Mouse (Mus musculus) CD8-positive naive resting alpha-beta T cell, adult 2 months (primary cell): ENCODE data around the gene Fam69a.

ENCODE experiments used
- DNase-seq, 2 experiments: peaks; one replicate each; pipeline ENCODE4 v3.0.0; 2022; ENCODE audit warnings: low read depth in 2 of 2, low spot score in 2 of 2

The Fam69a gene

DNA sequence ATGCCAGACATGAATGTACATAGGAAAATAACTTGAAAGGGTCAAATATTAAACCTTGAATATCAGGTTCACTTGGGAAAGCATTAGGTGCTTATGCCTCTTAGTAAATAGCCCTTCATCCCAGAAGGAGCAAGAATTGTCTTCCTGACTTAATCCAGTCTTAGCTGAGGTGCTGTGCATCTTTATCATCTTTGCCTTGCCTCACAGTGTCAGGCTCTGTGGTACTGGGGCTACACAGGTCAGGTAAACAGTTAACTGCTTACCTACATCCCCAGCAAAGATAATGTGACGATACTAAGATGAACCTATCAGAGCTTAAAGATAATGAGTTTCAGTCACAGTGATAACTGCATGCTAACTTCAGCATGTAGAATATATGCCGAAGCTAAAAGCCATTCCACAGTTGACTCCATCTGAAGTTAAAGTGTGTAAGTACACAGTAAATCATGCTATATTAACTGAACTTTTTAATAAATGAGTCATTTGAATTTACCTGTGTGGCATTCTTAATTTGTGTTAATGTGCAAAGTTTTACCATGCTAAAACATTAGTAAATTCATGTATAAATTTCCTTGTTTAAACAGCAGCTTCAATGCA, 78.3 kb downstream of the Fam69a start:
- DNase-seq = no peak

DNA sequence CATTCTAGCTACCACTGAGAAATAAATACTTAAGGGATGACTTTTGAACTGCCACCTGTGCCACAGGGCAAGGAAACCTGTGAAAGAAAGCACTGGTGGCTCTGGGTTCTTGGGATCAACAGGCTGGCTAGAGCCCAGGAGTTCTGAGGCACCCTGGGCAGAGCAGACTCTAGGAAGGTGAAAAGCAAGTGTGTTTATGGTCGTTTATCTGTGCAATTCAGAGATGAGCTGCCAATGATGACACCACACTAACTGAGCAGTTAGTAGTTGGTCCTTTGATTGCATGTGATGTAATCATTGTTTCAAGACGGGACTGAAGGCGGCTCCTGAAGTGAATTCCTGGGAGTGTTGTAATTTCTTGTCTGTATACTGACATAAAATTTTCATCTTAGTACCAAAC, 82.6 kb downstream of the Fam69a start:
- DNase-seq = no peak

DNA sequence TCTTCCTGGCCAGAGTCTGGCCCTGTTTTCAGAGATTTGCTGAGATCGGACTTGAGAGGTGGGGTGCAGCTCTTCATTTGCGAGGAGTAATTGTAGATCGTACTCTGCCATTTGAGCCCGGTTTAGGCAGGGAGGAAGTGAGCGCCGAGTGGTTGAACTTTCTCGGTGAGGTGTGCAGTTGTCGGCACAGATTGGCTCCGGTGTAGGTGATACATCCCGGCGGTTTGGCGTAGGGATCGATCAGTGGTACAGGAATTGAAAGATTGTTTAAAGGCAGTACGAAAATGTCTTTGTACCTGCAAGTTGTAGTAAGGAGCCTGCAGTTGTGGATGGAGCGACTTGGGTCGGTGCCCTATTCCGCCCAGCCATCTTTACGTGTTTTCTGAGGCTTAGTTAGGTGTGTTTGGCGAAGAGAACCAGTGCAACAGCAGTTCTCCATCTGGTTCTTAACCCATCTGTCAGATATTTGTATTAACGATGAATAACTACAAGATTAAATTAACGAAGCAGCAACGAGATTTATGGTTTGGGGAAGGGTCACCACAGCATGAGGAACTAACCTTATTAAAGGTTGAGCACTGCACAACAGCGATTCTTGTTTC, 85.8 kb downstream of the Fam69a start:
- peak; percentile 48 to 56 for DNase-seq

DNA sequence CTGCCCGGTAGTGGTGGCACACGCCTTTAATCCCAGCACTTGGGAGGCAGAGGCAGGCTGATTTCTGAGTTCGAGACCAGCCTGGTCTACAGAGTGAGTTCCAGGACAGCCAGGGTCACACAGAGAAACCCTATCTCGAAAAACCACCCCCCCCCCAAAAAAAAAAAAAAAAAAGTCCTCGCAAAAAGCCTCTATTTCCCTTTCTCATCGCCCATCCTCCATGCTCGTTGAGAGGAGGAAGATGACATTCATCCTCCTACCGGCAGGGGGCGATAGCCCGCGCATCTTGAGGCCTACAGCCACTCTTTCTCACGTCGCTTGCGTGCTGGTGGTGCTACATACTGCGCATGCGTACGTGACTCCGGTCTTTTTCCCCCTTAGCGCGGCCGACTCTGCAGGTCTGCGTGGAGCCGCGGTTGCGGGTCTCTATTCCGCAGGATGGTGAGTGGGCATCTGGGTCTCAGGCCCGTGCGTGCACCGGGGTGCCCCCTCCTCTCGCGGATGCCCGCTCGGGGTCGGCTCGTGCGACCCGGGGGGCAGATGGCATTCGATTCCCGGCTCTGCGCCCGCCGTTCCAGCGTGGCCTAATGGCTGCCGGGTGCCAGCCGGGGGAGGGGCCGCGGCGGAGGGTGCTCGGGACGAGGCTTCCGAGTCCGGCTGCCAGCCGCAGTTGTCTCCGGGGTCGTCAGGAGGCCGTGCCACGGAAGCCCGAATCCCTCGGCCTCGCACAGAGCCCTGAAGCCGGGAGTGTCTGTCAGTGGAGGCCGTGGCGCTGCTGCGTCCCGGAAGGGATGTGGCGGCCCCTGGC, 86.5 kb downstream of the Fam69a start, which contains the start of gene Rpl5:
Gene Rpl5 (plus strand): TSS at position 297 of the 808 bp plus-strand sequence.
- peak; percentile 93 for DNase-seq

DNA sequence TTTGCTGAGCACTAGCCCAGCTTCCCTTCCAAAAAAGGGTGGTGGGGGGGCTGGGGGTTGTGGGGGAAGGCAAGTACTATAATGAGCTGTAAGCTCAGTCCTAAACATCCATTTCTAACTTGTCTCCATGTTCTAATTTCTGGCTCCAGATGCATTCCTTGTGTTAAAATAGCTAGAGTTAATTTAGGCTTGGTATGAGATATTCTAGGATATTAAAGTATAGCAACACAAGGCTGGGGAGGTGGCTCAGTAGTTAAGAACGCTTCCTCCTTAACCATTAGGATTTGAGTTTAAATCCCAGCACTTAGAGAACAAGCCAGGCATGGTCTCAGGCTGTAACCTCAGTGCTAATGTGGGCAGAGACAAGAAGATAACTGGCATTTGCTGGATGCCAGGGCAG, 90.6 kb downstream of the Fam69a start:
- no peak for DNase-seq

DNA sequence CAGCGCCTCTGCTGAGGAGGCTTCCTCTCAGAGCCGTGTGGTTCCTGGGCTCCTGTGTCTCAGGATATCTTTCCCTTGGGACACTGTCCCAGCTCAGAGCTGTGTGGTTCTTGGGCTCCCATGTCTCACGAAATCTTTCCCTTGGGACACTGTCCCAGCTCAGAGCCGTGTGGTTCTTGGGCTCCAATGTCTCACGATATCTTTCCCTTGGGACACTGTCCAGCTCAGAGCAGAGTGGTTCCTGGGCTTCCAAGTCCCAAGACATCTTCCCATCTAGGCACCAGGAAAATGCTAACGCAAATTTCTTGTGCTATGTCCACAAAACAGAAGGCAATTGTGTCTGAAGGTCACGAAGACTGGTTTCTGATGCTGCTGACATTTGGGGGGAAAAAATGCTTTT, 92.2 kb downstream of the Fam69a start:
- DNase-seq = no peak

DNA sequence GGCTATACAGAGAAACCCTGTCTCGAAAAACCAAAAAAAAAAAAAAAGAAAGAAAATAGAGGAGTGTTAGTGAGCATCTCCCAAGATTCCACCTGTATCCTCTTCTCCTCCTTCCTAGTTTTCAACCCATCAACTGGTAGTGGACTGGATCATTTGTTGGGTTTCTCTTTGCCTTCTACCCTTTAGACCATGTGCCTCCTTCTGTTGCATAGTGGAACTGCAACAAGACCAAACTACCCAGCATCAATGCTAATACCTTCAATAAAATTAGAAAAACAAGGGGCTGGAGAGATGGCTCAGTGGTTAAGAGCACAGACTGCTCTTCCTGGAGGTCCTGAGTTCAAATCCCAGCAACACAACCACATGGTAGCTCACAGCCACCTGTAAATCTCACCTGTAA, 95.4 kb downstream of the Fam69a start:
- peak in 1 of 2 experiments; percentile 20 for DNase-seq

DNA sequence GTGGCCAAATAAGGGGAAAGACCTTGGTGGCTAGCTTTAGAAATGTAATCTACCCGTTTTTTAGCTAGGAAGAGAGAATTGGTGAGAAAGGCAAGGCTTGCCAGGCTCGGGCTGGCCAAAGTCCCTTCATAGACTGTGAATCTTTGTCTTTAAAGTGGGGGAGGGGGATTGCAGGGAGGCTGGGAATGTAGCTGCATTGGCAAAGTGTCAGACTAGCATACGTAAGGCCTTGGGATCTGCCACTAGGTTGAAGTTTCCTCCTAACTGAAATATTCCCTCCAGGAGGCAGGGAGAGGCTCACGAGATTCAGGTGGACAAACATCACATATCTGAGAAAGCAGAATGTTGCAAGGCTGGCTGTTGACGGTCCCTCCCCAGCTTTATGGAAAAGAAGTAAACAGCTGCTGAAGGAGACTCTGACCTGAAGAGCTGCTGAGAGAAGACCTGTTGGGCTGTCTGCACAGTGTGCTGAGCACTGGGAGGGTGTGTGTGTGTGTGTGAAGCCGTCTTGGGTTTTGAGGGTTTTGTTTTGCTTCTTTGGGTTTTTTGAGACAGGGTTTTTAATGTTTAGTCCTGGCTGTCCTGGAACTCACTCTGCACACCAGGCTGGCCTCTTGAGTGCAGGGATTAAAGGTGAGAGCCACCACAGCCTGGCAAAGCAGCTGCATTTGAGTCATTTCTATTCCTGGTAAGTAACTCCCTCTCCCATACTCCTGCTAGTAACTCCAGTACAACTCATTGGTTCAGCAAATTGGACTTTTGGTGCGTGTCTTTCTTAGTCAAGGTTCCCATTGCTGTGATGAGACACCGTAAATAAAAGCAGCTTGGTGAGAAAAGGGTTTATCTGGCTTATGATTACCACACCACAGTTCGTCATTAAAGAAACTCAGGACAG, 96.6 kb downstream of the Fam69a start:
- DNase-seq = no peak

DNA sequence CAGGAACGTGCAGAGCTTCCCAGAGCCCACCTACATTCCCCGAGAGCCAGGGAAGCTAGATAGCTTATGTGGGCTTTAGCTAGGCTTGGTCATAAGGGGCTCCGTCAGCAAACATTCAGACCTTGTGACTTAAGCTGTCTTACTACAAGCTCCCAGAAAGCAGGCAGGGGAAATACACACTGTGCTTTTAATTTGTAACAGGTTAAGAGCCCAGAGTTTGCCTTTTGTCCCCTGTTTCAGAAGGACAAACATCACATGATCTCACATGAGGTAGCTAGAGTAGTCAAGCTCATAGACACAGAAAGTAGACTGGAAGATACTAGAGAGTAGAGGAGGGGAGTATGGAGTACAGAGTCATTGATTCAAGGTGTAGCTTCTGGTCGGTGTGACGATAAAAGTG, 106.2 kb downstream of the Fam69a start:
- DNase-seq = no peak

DNA sequence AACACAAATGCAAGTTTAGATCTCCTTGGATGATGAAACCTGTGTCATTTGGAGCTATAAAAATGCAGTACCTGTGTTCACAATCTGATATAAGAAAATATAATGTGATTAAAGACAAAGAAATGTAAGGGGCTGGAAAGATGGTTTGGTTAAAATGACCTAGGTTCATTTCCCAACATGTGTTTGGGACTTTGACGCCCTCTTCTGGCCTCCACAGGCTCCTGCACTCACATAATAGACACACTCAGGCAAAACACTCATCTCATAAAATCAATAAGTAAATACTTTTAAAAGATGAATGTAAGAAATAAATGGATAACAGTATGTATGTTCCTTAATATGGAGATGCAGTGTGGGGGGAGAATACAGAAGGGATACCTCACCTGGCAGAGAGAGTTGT, 109.8 kb downstream of the Fam69a start:
- no peak for DNase-seq

DNA sequence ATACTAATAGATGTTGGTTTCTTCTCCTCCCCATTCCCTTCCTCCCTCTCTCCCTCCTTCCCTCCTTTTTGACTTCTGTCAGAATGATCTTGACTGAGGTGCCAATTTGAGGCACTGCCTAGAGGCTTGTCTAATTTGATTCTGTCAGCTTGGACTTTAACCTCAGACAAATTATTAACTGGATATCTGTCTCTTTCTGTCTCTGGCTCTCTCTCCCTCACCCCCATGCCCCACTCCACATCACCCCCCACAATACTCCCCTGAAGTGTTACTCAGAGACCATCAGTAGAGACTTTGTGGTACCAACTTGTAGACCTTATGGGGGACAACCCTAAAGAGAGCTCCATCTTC, 111.6 kb downstream of the Fam69a start:
- no peak for DNase-seq

DNA sequence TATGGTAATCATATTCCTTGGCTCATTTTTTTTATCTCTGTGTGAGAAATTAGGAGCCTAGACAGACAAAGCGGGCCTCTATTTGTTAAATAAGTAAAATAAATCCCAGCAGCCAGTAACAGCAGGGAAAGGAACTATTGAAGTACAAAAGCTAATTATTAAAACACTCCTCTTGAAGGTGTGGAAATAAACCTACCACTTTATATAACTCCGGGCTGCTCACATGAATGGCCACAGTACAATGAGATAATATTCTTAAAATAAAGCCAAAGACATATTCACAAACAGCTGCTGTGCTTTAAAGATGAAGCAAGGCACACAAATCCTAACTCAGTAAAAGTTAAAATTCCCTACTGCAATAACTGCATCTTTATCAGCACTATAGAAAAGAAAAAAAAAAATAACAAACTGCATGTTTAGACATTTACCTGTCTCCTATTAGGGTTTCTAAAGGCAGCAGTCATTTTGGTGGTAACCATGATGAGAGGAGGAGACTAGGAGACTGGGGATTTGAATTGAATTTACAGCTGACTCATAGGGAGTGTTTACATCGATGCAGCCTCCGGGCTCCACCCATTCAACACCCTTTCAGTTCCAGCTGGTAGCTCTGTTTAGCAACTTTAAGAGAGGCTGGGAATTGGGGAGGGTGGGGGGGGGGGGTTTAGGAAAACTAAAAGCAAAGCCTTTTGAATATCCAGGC, 112.2 kb downstream of the Fam69a start, which contains the start of gene Evi5:
Gene Evi5 (minus strand): TSS at position 547 of the 700 bp plus-strand sequence.
- no peak for DNase-seq

DNA sequence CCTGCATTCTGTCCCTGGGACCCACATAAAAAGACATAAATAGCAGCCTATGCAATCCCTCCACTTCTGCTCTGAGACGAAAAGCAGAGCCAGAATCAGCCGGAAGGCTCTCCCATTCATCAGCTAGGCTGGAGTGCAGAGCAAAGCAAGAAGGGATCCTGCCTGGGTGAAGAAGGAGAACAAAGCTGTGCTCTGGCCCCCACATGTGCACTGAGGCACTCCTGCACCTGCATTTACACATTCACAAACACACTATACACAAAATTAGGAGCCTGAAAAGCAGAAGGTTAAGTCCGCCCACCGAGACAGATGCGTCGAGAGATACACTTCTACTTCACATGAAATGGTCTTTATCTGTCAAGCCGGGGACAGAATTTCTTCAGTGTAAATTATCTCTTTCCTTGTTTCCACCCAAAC, 113.0 kb downstream of the Fam69a start:
- no peak for DNase-seq

DNA sequence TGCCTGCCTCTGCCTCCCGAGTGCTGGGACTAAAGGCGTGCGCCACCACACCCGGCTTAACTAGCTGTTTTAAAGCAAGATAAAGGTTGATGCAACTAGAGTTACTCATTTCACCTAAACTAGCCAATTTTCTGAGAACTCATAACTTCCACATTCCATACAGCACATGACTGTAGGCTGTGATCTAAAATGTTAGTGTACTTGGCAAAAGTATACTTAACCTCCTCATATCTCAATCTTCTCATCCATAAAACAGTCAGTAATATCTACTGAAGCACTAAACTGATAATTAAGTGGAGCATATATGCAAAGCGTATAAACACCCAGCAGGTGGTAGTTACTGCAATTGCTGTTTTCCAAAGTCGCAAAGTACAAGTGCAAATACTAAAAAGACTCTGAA, 113.6 kb downstream of the Fam69a start:
- no peak for DNase-seq

DNA sequence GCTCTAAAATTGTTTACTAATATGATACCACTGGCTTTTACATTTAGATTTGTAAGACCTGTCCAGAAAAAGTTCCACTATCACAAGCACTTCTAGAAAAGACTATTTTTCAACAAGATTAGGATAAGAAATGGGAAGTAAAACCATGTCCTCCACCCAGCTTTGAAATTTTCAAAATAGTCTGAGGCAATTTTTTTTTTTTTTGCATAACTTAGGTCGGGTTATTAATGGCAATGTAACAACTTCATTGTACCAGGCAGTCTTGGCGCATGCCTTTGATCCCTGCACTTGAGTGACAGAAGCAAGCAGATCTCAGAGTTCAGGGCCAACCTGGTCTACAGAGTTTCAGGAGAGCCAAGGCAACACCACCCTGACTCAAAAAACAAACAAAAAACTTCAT, 117.2 kb downstream of the Fam69a start:
- no peak for DNase-seq

DNA sequence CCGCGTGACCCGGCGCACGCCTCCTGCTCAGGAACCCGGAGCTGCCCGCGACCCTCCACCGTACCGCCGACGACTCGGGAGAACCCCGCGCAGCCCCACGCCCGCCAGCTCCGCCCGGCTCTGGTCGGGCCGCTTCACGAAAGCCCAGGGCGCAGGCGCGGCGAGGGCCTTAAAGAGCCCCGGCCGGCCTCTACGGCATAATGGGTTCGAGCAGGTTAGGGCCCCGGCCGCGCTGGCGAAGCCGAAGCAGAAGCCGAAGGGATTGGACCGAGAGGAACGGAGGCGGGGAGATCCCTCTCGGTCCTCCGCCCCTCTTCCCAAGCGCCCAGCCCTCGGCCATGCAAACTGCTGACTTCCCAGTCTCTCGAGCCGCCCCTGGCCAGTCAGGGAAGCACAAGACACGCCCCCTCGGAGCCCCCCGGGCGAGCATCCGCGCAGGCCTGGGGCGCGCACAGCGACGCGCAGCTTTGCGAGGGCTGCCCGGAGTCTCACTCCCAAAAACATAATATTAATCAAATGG, 117.9 kb downstream of the Fam69a start:
- DNase-seq = peak; percentile 15 to 27

DNA sequence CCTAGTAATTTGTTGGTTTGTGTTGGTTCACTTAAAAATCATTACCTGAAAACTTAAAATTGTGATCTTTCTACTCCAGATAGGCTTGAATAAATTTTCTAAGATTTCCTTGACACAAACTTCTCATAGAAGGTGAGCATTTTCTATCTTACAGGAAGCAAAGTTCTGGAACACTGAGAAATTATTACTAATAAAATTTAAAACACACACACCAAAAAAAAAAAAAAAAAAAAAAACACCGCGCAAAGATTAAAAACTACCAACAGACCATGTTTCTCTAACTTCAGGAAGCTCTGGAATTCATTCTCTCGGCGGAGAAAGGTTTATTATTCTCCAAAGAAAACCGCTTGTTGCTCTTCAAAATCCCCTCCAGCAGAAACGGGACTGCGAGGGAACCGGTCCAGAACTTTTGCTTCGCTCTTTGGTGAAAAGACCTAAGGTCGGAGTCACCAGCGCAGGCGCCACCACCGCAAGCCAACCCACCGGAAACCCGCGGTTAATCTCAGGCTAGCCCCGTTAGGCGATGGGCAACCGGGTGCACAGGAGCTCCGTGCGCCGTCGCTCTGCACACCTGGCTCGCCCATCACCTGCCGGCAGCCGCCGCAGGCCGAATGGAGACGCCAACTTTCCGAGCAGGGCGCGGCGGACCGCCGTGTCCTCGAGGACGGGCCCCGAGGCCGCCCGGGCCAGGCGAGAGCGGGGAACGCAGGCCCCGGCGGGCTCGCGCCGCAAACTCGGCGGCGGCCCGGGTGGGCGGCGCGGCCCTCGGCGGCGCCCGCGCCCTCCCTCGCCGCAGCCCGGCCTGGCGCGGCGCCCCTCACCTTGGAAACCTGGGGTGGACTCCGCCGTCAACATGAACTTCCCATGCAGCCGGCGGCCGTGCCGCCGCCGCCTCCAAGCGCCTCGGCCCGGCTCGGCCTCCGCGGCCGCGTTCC, 118.6 kb downstream of the Fam69a start:
- DNase-seq = peak; percentile 26 to 36

DNA sequence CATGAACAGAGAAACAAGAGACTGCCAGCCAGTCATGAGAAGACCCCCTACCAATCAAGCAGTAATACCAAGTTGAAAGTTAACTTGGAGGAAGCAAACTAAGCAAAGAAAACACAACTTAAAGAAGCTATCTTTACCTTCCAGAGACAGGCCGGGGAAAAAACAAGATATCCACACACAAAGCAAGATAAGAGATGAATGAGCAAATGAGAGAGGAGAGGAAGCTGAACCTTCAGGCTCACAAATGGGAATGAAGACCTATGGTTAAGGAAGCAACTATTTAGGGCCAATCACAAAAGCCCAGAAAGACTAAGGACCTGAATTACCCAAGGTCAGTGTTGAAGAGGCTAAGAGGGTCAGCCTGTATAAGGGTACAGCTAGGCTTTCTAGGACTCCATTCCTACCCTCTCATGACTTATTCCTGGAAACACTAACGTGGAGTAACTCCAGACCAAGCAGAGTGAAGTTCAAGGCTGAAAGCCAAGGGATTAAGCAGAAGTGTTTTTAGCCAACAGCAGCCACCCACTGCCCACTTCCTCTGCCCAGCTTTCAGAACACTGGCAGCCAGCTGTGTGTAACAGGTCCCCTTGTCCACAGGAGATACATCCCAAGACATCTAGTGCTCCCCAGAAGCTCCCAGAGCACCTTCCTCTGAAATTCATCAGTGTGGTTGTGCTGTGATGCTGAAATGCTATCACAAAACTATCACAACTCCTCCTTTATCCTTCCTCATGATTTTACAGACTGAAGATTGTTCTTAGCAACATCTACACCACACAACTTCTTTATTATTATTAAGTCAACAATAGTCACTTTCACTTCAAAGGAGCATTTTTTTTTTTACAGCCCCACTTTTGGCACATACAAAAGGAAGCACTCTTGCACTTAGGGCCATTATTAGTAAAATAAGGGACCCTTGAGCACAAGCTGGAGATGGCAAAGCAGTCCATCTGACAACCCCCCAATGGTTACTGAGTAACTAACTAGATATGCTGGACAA, 120.5 kb downstream of the Fam69a start:
- DNase-seq = no peak
